Mouse (Mus musculus) CD4-positive, CD25-positive, alpha-beta regulatory T cell, adult 4 months (primary cell): ENCODE data around the gene Tomm34. TPM values are rescaled to one million over a fixed set of nuclear protein-coding genes. Genes with fewer than 3 reads are reported as not detected.

ENCODE experiments used
- ATAC-seq: one replicate; pipeline ENCODE4 v1.8.0; 2017
- polyA plus RNA-seq, 2 experiments: library from polyadenylated mRNA; unstranded; fragments of 100-300 nt; shearing (Covaris generic); gene quantifications; one replicate each; pipeline ENCODE4 v1.2.1; 2017

Gene Tomm34
- 100 to 1,000 TPM; 132 to 139 TPM for polyA plus RNA-seq

- peak; percentile 50 for ATAC-seq
Measured at GRCm38 (mm10) chr2:164070765-164071436, at the start of gene Tomm34. Tomm34 (minus strand) TSS chr2:164071169.

GRCm38 (mm10) chr2:164119503-164119902 is 48.5 kb upstream of the Tomm34 start:
- ATAC-seq: no peak

- no peak for ATAC-seq
Measured at GRCm38 (mm10) chr2:164115531-164115930, 44.6 kb upstream of the Tomm34 start.

- no peak for ATAC-seq
Measured at GRCm38 (mm10) chr2:164114051-164114450, 43.1 kb upstream of the Tomm34 start.

DNA sequence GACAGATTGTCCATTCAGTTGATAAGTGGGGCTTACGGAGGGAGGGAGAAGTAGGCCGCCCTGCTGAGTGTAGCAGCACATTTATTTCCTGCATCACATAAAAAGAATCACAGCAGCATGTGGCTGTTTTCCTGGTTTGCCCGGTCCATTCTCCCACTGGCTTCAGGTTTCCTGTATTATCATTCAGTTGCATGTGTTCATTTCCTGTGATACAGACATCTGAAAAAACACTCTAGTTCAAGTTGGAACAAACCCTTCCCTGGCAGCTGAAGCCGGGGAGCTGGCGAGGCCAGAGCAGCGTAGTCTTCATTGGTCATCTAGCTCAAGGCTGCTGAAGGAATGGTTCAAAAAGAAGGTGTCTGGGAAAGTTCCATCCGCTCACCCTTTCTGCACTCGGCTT is 40.6 kb upstream of the Tomm34 start:
- no peak for ATAC-seq

- no peak for ATAC-seq
Measured at GRCm38 (mm10) chr2:164108501-164108900, 37.5 kb upstream of the Tomm34 start.

GRCm38 (mm10) chr2:164107125-164107874 is 36.3 kb upstream of the Tomm34 start:
- no peak for ATAC-seq

GRCm38 (mm10) chr2:164106287-164107035 is 35.5 kb upstream of the Tomm34 start:
- no peak for ATAC-seq

DNA sequence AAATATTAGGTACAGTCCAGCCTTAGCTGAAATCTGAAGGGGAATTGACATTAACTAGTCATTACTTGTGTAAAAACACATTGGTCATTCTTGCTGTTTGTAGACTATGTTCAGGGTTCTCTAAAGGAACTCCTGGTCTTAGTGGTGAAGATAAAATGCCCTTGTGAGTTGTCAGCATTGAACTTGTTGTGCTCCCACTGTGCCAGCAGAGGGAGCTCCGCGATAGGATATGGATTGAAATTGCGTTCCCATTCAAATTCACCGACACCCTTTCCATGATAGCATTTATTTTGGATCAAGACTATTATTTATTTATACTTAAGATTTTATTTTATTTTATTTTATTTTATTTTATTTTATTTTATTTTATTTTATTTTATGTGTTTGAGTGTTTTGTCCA is 32.5 kb upstream of the Tomm34 start:
- ATAC-seq: peak; percentile 56

DNA sequence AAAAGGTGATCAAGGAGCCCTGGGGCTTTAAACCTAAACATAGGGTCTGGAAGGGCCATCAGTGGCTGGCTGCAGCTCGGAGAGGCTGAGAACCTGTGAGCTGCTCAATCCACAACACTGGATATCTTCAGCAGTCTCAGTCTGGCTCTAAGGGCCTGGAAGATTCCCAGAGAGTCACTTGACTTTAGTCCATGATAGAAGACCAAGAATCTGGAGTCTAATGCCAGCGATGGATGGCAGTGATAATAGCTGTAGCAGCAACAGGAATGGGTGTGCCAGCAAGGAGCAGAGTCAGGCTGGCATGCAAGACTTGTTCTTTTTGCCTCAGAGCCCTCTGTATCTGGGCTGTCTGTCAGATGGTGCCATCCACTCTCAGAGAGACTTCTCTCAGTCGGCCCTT is 31.4 kb upstream of the Tomm34 start:
- no peak for ATAC-seq

- ATAC-seq: no peak
Measured at GRCm38 (mm10) chr2:164101936-164102335, 31.0 kb upstream of the Tomm34 start.

DNA sequence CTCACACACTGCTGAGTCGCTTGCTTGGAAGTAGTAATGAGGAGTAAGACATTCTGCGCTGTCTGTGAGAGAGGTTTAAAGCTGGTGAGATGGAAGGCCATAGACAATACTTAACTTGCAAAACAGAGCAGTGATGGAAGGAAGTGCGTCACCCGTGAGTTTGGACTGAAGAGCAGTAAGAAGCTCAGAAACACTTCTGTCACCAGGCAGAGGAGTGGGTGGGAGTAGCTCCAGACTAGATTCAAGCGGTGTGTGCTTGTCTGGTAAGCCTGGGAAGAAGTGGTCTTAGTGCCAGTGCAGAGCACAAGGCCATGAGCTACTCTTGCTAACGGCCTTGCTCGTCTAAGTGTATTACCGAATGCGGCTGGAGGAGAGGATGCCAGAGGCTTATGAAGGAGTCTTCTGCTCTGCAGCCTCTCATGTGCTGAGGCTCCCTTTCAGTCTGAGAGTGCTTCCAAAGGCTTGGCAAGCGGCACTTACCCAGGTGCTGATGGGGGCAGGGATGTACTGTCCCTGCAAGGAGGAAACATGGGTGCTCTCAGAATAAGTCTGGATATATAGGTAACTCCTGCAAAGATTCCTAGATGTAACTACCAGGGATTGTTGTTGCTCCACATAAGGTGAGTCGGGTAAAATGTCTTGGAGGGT is 27.8 kb upstream of the Tomm34 start:
- ATAC-seq: no peak

GRCm38 (mm10) chr2:164094152-164094551 is 23.2 kb upstream of the Tomm34 start:
- ATAC-seq: peak; percentile 61

DNA sequence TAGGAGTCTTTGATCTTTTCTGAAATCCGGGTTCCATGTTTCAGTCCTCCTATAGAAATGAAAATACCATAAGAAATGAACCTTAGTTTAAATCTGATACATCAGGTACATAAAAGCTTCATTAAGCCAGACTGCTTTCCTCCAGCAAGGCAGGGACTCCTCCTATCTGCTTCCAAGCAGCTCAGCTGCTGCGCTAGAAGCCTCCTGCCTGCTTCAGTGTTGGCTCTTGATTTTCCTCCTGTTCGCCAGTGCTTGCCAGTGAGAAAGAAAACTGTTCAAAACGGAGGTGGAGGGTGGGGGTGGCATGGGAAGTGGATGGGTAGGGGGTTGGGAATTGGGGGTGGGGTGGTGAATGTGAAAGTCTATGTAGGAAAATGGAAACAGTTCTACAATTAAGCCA is 18.5 kb upstream of the Tomm34 start:
- ATAC-seq: no peak

DNA sequence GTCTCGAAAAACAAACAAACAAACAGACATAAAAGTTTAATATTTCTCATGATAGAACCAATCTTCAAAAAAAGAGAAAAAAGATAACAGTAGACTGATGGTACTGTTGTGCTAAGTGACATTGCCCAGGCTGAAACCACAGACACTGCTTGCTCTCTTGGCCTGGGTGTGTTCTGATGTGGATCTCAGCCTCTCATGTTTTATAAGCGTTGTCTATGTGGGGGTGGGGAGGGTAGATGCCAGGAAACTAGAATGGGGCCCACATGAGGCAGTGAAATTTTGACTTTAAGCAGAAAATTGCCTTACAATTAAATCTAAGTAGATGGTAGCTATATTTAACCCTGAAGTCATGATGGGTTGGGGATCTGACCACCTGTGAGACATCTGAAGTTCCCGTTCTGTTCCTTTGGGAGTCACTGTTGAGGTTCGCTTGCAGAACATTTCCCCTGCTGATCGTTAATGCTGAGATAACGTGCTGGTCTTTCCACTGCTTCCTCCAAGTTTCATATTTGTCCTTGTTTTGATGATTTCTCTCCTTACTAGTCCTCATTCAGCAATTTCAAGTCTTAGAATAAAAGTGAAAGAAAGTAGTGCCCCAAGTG is 16.5 kb upstream of the Tomm34 start:
- ATAC-seq: peak; percentile 40

- peak; percentile 49 for ATAC-seq
Measured at GRCm38 (mm10) chr2:164084342-164084700, 13.4 kb upstream of the Tomm34 start.

GRCm38 (mm10) chr2:164083609-164084341 is 12.8 kb upstream of the Tomm34 start:
- ATAC-seq: peak; percentile 69

DNA sequence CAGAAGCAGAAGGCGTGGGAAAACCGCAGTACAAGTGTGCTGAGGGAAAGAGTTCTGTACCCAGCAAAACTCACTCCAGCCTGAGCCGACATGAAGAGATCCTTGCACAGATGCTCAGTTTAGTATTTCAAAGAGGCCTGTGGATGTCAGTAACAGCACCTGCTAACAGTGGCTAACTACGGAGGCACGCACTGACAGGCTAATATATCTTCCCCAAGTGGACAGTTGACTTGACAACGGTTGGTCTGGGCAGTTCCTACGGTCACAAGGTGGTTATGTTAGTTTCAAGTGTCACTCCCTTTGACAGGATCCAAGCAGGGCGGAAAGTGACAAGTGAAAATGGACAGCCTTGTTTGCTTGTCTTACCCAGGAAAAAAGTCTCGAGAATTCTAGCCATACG is 11.2 kb upstream of the Tomm34 start:
- ATAC-seq: no peak

GRCm38 (mm10) chr2:164081577-164081976 is 10.6 kb upstream of the Tomm34 start:
- no peak for ATAC-seq

- ATAC-seq: peak; percentile 69
Measured at GRCm38 (mm10) chr2:164079488-164079887, 8.5 kb upstream of the Tomm34 start.

DNA sequence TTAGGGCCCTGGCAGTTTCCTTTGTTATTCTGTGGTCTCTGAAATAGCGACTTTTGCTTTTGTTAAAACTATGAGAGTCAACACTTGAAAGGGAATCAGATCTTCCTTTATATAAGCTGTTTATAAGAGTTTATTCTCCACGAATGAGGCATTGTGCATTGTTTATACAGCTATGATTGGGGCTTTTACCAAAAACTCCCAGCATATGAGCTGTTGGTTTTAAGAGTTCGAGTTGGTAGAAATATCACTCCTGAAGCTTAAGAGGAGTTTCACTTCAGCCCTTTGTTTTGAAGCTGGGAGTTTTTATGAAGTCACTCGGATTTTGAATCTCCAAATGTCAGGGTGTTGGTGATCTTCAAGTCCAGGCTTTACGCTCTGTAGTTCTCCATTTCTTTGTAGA is 6.9 kb upstream of the Tomm34 start:
- no peak for ATAC-seq

DNA sequence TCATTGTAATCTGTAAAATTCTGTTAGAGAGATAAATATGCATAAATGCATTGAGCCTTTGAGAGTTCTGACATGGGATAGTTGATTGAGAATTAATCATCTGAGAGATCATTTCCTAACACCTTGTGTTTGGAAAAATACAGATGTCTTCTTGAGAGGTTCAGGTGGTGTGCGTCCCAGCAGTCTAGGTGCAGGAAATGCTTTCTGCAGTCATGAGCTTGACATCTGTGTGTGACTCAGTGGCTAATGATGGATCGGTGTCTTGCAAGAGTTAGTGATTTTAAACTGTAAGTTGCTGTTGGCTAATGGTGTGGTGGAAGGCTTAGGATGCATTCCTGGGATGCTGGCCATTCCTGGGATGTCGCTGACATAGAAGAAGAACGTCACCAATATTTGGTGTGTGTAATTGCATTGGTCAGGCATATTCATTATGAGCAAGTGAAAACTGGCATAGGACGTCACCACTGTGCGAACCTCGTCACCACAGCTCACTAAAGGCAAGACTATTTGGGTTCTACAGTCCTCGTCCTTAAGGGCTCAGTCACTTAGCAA is 6.0 kb upstream of the Tomm34 start:
- no peak for ATAC-seq
